Mouse (Mus musculus) heart, adult 2 months (tissue): ENCODE data around the gene Fam78a. TPM values are rescaled to one million over a fixed set of nuclear protein-coding genes. Genes with fewer than 3 reads are reported as not detected.

Source experiments
- DNase-seq, 2 experiments: peaks; one replicate each; pipeline ENCODE4 v3.0.0; 2021
- H3K27ac ChIP-seq: fragments of 200-600 bp; 2 replicates; pipeline ENCODE4 v1.8.1; 2022
- H3K27me3 ChIP-seq: fragments of 200-500 bp; 2 replicates; pipeline ENCODE4 v1.6.1; 2012; ENCODE audit warnings: mild to moderate bottlenecking, low read length, inconsistent platforms, mixed read lengths; ENCODE audit not compliant: control insufficient read depth, insufficient read depth
- H3K36me3 ChIP-seq: fragments of 200-500 bp; 2 replicates; pipeline ENCODE4 v1.6.1; 2012; ENCODE audit warnings: low read length, inconsistent platforms; ENCODE audit not compliant: control insufficient read depth, insufficient read depth
- H3K4me1 ChIP-seq: fragments of 200-500 bp; 2 replicates; pipeline ENCODE4 v1.6.1; 2011; ENCODE audit warnings: low read length; ENCODE audit not compliant: control insufficient read depth, insufficient read depth
- H3K4me3 ChIP-seq: fragments of 200-600 bp; 2 replicates; pipeline ENCODE4 v1.8.1; 2022
- H3K79me2 ChIP-seq: fragments of 200-500 bp; replicated peaks from 2 replicates; pipeline ENCODE4 v1.6.1; 2012; ENCODE audit warnings: mild to moderate bottlenecking, inconsistent platforms, low read length, moderate library complexity, mixed read lengths; ENCODE audit not compliant: control insufficient read depth, insufficient read depth
- H3K9ac ChIP-seq: fragments of 200-500 bp; 2 replicates; pipeline ENCODE4 v1.6.1; 2012; ENCODE audit warnings: low read depth, mild to moderate bottlenecking, control low read depth, inconsistent platforms, low read length, mixed read lengths
- CTCF ChIP-seq: fragments of 200-600 bp; IDR thresholded peaks from 2 replicates; pipeline ENCODE4 v1.8.1; 2022; ENCODE audit warnings: antibody characterized with exemption, mild to moderate bottlenecking, moderate library complexity
- EP300 ChIP-seq: fragments of 200-500 bp; IDR thresholded peaks from 2 replicates; pipeline ENCODE4 v1.6.1; 2011; ENCODE audit warnings: low read depth, low read length, control low read depth; ENCODE audit not compliant: insufficient read depth
- POLR2A ChIP-seq: fragments of 200-500 bp; IDR thresholded peaks from 2 replicates; pipeline ENCODE4 v1.6.1; 2011; ENCODE audit warnings: mild to moderate bottlenecking, low read depth, low read length, control low read depth; ENCODE audit not compliant: insufficient read depth
- WGBS: fragments of 180-500 bp; shearing (Covaris S2); methylation state at CpG from one replicate; pipeline ENCODE4 v1.1.7; 2018; 5-methylcytosine and 5-hydroxymethylcytosine counted together
- intact Hi-C: fragments of 180-260 bp; cut with DNase I; formaldehyde crosslinking; loops from one replicate; pipeline ENCODE4 v1.15.1; 2025
- polyA plus RNA-seq: library from polyadenylated mRNA; depleted of rRNA; stranded (reverse); fragments of >200 nt; gene quantifications from 2 replicates; pipeline ENCODE4 v1.2.3, GENCODE M21; 2012
- total RNA-seq, 2 experiments: library from RNA; stranded (reverse); gene quantifications; 2 replicates each; pipeline ENCODE4 v1.2.3; 2021

Gene Fam78a
- total and polyA plus RNA-seq, 3 experiments: 15.9 to 19.1 (median 18.7) TPM

GRCm38 (mm10) chr2:32130435-32130834 lies 45.8 kb upstream of the Fam78a start:
- Histone ChIP-seq H3K79me2 (no peaks in the 10 kb centered on the region), H3K27ac (peak overlapping the region; percentile 68), H3K4me3 (no peak overlapping the region), H3K4me1 (peaks cover 5% of the 10 kb centered on the region), H3K9ac (no peak overlapping the region), H3K36me3 (no peaks in the 10 kb centered on the region), H3K27me3 (no peaks in the 10 kb centered on the region)
- WGBS: 26% methylated on average over 6 of the region's 6 CpGs
- DNase-seq: peak; percentile 58
- peak; percentile 78 for TF ChIP-seq EP300
- TF ChIP-seq POLR2A: no peak
- peak; percentile 91 for TF ChIP-seq CTCF
- intact Hi-C loops: loop anchor here (2.0 to 5.0 kb wide), 3 partner anchors 48 to 158 kb away; partner anchors contain the start of gene Nup214

- TF ChIP-seq POLR2A (peak; percentile 30; the same call in 1 of the 2 replicates), EP300 (peak; percentile 86), CTCF (no peak)
- Histone ChIP-seq H3K9ac (0 out of 2 replicates have a peak overlapping the region, but pooled peaks have one; percentile 46), H3K4me1 (peaks cover 5% of the 10 kb centered on the region), H3K27me3 (no peaks in the 10 kb centered on the region), H3K27ac (peak overlapping the region; percentile 68), H3K36me3 (no peaks in the 10 kb centered on the region), H3K4me3 (no peak overlapping the region), H3K79me2 (no peaks in the 10 kb centered on the region)
- intact Hi-C loops: loop anchor here (2.0 to 5.0 kb wide), 3 partner anchors 47 to 157 kb away; partner anchors contain the start of gene Nup214
- 32% methylated on average over 11 of the region's 11 CpGs for WGBS
- peak; percentile 75 to 82 for DNase-seq
Measured at GRCm38 (mm10) chr2:32129383-32130074, 44.9 kb upstream of the Fam78a start.

DNA sequence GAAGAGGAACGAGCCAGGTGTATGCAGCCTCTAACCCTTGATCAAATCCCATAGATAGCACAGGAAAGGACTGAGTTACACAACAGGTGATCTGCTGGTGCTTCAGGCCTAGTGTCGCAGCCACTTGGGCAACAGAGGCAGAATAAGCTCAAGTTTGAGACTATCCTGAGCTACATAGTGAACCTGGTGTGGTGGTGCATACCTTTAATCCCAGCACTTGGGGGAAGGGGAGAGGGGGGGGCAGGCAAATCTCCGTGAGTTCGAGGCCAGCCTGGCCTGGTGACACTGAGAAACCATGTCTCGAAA lies 43.8 kb upstream of the Fam78a start:
- WGBS: 72% methylated on average over 5 of the region's 5 CpGs
- intact Hi-C loops: no loop called here
- H3K36me3 ChIP-seq: no peaks in the 10 kb centered on the region
- H3K79me2 ChIP-seq: no peaks in the 10 kb centered on the region
- H3K4me1 ChIP-seq: peaks cover 5% of the 10 kb centered on the region
- no peak for TF ChIP-seq POLR2A
- no peak for TF ChIP-seq CTCF
- no peak for TF ChIP-seq EP300
- H3K27ac ChIP-seq: no peak overlapping the region; the same call in 1 of the 2 replicates
- no peak for DNase-seq
- no peak overlapping the region for H3K9ac ChIP-seq
- H3K4me3 ChIP-seq: no peak overlapping the region
- H3K27me3 ChIP-seq: no peaks in the 10 kb centered on the region

DNA sequence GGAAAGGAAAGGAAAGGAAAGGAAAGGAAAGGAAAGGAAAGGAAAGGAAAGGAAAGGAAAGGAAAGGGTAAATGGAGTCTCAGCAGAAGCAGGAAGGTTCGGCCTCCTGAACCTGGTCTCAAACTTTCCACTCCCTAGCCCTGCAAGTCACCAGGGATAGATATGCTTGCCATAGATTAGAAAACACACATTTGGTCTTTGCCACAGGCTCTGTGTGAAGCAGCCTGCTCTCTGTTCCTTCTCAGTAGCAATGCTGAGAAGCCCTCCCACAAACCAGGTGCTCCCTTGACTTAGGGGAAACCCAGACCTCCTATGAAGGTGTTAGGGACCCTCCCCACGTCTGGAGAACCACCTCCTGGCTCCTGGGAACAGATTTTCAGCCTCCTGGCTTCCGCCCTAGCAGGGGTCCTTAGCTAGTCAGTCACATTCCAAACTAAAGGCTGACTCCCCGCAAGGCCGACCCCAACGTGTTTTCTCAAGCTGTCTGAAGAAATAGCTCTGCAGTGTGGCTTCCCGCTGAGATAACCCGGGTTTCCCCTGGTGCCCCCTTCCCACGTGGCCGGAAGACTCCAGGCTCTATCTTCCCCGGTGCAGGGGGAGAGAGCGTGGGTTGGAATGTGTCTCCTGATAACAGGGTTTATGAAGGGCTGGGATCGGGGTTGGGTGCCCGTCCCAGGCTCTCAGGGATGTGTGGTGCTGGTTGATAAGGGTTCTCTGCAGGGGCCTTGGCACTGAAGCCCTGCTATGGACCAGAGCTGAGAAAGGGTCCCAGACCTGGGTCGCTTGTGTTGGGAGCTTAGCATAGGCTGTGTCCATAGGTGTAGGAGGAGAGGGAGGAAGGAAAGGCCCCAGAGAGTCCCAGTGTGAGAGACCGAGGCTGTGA lies 43.2 kb upstream of the Fam78a start:
- intact Hi-C loops: no loop called here
- no peaks in the 10 kb centered on the region for H3K79me2 ChIP-seq
- TF ChIP-seq CTCF (no peak), EP300 (no peak), POLR2A (no peak)
- no peaks in the 10 kb centered on the region for H3K27me3 ChIP-seq
- no peaks in the 10 kb centered on the region for H3K36me3 ChIP-seq
- H3K27ac ChIP-seq: no peak overlapping the region; the same call in 1 of the 2 replicates
- H3K4me1 ChIP-seq: peaks cover 5% of the 10 kb centered on the region
- 12% methylated on average over 16 of the region's 16 CpGs for WGBS
- DNase-seq: peak in 1 of 2 experiments; percentile 40
- H3K9ac ChIP-seq: no peak overlapping the region
- no peak overlapping the region for H3K4me3 ChIP-seq

GRCm38 (mm10) chr2:32121785-32122184 lies 37.1 kb upstream of the Fam78a start:
- no peaks in the 10 kb centered on the region for H3K27me3 ChIP-seq
- H3K27ac ChIP-seq: no peak overlapping the region
- no peak for DNase-seq
- no peak overlapping the region for H3K9ac ChIP-seq
- H3K36me3 ChIP-seq: no peaks in the 10 kb centered on the region
- no peaks in the 10 kb centered on the region for H3K79me2 ChIP-seq
- TF ChIP-seq CTCF: no peak
- no peak for TF ChIP-seq POLR2A
- TF ChIP-seq EP300: no peak
- intact Hi-C loops: no loop called here
- peaks cover 2% of the 10 kb centered on the region; the same call in 1 of the 2 replicates for H3K4me1 ChIP-seq
- 81% methylated on average over 2 of the region's 2 CpGs for WGBS
- no peak overlapping the region for H3K4me3 ChIP-seq
